Mouse (Mus musculus) ES-E14 (cell line): ENCODE data around the gene Fgf12.

Experiments
- CHD2 ChIP-seq: IDR thresholded peaks from 2 replicates; pipeline ENCODE4 v1.6.1; 2014; ENCODE audit warnings: mild to moderate bottlenecking, low read depth, low read length, inconsistent platforms
- HCFC1 ChIP-seq: IDR thresholded peaks from 2 replicates; pipeline ENCODE4 v1.6.1; 2012; ENCODE audit warnings: low read length, inconsistent platforms, borderline replicate concordance; ENCODE audit not compliant: insufficient read depth
- MAFK ChIP-seq: IDR thresholded peaks from 2 replicates; pipeline ENCODE4 v1.6.1; 2014; ENCODE audit warnings: mild to moderate bottlenecking, low read depth, low read length, inconsistent platforms; ENCODE audit not compliant: insufficient read depth
- ZC3H11A ChIP-seq: IDR thresholded peaks from 2 replicates; pipeline ENCODE4 v1.6.1; 2012; ENCODE audit warnings: low read depth, mild to moderate bottlenecking, inconsistent platforms, low read length, borderline replicate concordance
- ZNF384 ChIP-seq: IDR thresholded peaks from 2 replicates; pipeline ENCODE4 v1.6.1; 2012; ENCODE audit warnings: low read depth, low read length, inconsistent platforms

DNA sequence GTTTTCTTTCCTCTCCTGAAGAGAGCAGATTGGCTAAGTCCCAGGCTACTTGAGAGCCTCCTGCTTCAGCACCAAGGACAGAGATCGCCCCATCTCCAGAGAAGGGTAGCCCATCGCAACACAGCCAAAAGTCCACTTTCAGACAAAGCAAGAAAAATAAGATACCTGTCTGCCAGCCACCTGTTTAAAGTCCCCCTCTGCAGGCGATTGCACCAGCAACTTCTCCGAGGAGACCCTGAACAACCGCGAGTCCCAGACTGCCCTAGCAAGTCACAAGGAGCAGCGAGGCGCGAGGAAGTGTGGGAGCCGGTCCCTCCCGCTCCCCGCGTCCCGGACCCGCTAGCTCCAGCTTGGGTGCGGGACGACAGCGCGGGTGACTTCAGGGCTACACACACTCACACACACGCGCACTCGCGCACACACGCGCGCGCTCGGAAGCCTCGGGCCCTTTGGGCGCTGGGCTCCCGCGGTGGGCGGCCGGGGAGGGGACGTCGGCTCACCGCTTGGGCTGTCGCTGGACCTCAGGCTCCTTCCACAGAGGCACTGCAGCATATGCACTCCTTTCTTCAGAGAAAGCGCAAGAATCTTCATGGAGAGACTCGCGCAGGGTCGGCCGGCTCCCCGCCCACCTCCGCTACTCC, 188.7 kb downstream of the Fgf12 start:
- TF ChIP-seq MAFK (no peak), ZNF384 (no peak), ZC3H11A (0 out of 2 replicates have a peak, but pooled peaks have one; percentile 1), HCFC1 (peak; percentile 32; the same call in 1 of the 2 replicates), CHD2 (no peak)
